Mouse (Mus musculus): ENCODE measurements around the gene Gm21883.
"Not testable (repeated sequence)": the region's sequence is repeated elsewhere in the genome, so short reads cannot be mapped to it uniquely, and the experiment has no call there.

The Gm21883 gene

DNA sequence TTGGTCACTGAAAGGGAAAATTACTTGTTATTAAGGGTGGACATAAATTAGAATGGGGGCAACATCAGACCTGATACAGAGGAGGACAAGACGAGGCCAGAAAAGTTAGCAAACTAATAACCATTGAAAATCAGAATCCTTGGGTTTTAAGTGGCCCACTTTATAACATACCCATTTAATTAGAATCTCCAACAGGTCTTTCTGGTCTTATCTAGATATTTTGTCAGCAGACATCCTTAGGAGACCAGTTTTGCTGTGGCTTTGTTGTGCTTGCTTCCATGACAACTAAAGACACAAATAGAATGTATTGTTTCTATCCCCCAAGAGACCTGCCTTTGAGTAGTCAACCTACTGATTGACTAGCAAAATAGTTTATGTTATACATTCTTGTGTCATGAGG lies at the start of gene Gm21883:
Gm21883 (minus strand) TSS at position 101 of the 400 bp plus-strand sequence.
- DNase-seq: not testable (repeated sequence)

DNA sequence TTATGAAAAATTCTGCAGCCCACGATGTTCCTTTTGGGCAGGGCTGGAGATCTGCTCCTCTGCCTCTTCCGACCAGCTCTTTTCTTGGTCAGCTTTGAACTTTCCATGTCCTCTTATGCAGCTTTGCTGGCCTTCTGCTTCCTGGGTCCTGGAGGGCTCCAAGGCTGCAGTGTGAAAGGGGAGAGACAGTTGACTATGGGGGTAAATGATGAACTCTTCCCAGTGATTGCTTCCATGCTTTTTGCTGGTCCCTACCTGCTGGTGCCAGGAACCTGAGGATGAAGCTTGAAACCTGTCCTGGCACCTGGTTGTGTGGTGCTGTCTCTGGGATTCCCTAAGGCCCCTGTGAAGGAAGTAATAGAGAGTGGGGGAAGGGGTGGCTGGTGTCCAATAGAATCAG lies 44.7 kb upstream of the Gm21883 start, which contains the start of gene Spin2e:
Spin2e (minus strand) TSS at position 101 of the 400 bp plus-strand sequence.
- DNase-seq: not testable (repeated sequence)
